Mouse (Mus musculus) large intestine, adult 2 months (tissue): Measurements from ENCODE around the gene Hist1h2an. TPM values are rescaled to one million over a fixed set of nuclear protein-coding genes. Genes with fewer than 3 reads are reported as not detected.
A peak's percentile ranks its signal among the peaks of the same experiment; 100 is the strongest.
"Not testable (repeated sequence)": the region's sequence is repeated elsewhere in the genome, so short reads cannot be mapped to it uniquely, and the experiment has no call there.

Source experiments
- DNase-seq: peaks from one replicate; pipeline ENCODE4 v3.0.0-alpha.2; 2012; ENCODE audit warnings: low read depth, low spot score
- WGBS: fragments of 180-500 bp; shearing (Covaris S2); methylation state at CpG from one replicate; pipeline ENCODE4 v1.1.7; 2018; 5-methylcytosine and 5-hydroxymethylcytosine counted together
- polyA plus RNA-seq: library from polyadenylated mRNA; depleted of rRNA; stranded (reverse); fragments of >200 nt; gene quantifications from 2 replicates; pipeline ENCODE4 v1.2.3, GENCODE M21; 2012; rRNA removed

Gene Hist1h2an
- 7.4 and 15.3 TPM in 2 replicates for polyA plus RNA-seq

GRCm38 (mm10) chr13:21786899-21787629, at the start of gene Hist1h2an, which contains the start of gene Hist1h2bp:
TSS of gene Hist1h2an (minus strand) at chr13:21787218.
TSS of gene Hist1h2bp (plus strand) at chr13:21787461.
- DNase-seq: peak; percentile 86
- under 1% methylated on average over 40 of the region's 63 CpGs for WGBS

GRCm38 (mm10) chr13:21833461-21833860, 46.4 kb upstream of the Hist1h2an start, which contains the start of the genes Hist1h2ap and Hist1h2br:
TSS of gene Hist1h2ap (minus strand) at chr13:21833507.
TSS of gene Hist1h2br (plus strand) at chr13:21833743.
- not testable (repeated sequence) for DNase-seq
- no CpG with 5 or more reads among the region's 24 CpGs for WGBS

GRCm38 (mm10) chr13:21831418-21832394, 44.7 kb upstream of the Hist1h2an start, which contains the start of gene Hist1h4n:
TSS of gene Hist1h4n (minus strand) at chr13:21832196.
- WGBS: under 1% methylated on average over 27 of the region's 58 CpGs
- not testable (repeated sequence) for DNase-seq

- WGBS: 94% methylated on average over 10 of the region's 10 CpGs
- DNase-seq: no peak
Observed at GRCm38 (mm10) chr13:21830344-21830743, 43.3 kb upstream of the Hist1h2an start.

- DNase-seq: peak; percentile 25
- 33% methylated on average over 3 of the region's 3 CpGs for WGBS
Observed at GRCm38 (mm10) chr13:21828511-21828910, 41.5 kb upstream of the Hist1h2an start.

GRCm38 (mm10) chr13:21820082-21820890, 33.3 kb upstream of the Hist1h2an start:
- WGBS: 62% methylated on average over 7 of the region's 16 CpGs
- DNase-seq: not testable (repeated sequence)

GRCm38 (mm10) chr13:21812092-21812491, 25.1 kb upstream of the Hist1h2an start:
- under 1% methylated on average over 14 of the region's 14 CpGs for WGBS
- not testable (repeated sequence) for DNase-seq

GRCm38 (mm10) chr13:21811539-21811938, 24.5 kb upstream of the Hist1h2an start, which contains the start of gene Hist1h4m:
TSS of gene Hist1h4m (plus strand) at chr13:21811746.
- WGBS: no CpG with 5 or more reads among the region's 24 CpGs
- not testable (repeated sequence) for DNase-seq

- not testable (repeated sequence) for DNase-seq
- no CpG with 5 or more reads among the region's 8 CpGs for WGBS
Observed at GRCm38 (mm10) chr13:21811074-21811473, 24.1 kb upstream of the Hist1h2an start.

- no CpG with 5 or more reads among the region's 23 CpGs for WGBS
- DNase-seq: not testable (repeated sequence)
Observed at GRCm38 (mm10) chr13:21810073-21810472, 23.1 kb upstream of the Hist1h2an start, which contains the start of the genes Hist1h2bq and Hist1h2ao. TSS of gene Hist1h2bq (minus strand) at chr13:21810197. TSS of gene Hist1h2ao (plus strand) at chr13:21810465.

- DNase-seq: not testable (repeated sequence)
- WGBS: no CpG with 5 or more reads among the region's 4 CpGs
Observed at GRCm38 (mm10) chr13:21803058-21803457, 16.0 kb upstream of the Hist1h2an start.

GRCm38 (mm10) chr13:21797163-21797562, 10.1 kb upstream of the Hist1h2an start:
- not testable (repeated sequence) for DNase-seq

GRCm38 (mm10) chr13:21795584-21795983, 8.6 kb upstream of the Hist1h2an start:
- WGBS: 92% methylated on average over 7 of the region's 7 CpGs
- DNase-seq: no peak

GRCm38 (mm10) chr13:21790601-21791283, 3.7 kb upstream of the Hist1h2an start:
- no peak for DNase-seq
- WGBS: 14% methylated on average over 18 of the region's 18 CpGs

- no peak for DNase-seq
- WGBS: 65% methylated on average over 6 of the region's 6 CpGs
Observed at GRCm38 (mm10) chr13:21789925-21790324, 2.9 kb upstream of the Hist1h2an start.

GRCm38 (mm10) chr13:21787760-21788593, 959 bp upstream of the Hist1h2an start:
- no peak for DNase-seq
- WGBS: 37% methylated on average over 17 of the region's 21 CpGs

GRCm38 (mm10) chr13:21786189-21786898, 674 bp downstream of the Hist1h2an start:
- DNase-seq: no peak
- WGBS: 10% methylated on average over 8 of the region's 8 CpGs
